Mouse (Mus musculus): Measurements from ENCODE around the gene Runx1. TPM values are rescaled to one million over a fixed set of nuclear protein-coding genes. Genes with fewer than 3 reads are reported as not detected.

Gene Runx1
- polyA plus RNA-seq, 1 experiment from 2014 or later, result 0.59 TPM

DNA sequence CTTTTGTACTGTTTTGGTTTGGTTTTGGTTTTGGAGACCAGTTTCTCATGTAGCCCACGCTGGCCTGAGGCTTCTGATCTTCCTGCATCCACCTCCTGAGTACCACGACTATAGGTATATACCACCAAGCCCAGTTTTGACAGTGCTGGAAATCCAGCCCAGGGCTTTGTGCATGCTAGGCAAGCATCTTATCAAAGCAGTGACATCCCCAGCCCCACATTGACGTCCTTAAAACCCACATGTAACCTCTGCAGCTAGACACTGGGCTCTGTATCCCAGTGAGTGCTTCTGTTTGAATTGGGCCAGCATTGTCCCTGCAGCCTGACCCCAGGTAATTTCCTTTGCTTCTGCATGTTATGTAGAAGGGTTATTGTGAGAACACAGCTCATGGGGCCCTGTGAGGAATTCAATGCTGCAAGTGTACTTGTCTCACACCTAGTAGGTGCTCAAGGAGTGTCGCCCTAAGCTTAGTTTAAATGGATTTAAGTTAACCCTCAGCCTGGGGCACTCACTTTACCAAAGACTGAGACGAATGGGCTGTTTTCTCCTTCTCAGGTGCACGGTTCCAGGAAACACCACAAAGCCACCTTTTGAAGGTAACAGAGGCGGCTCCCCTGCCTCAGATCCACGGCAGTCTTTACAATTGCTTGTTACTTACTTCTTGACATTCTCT lies 15.2 kb downstream of the Runx1 start:
- WGBS, result 91% methylated on average over 8 of the region's 8 CpGs

DNA sequence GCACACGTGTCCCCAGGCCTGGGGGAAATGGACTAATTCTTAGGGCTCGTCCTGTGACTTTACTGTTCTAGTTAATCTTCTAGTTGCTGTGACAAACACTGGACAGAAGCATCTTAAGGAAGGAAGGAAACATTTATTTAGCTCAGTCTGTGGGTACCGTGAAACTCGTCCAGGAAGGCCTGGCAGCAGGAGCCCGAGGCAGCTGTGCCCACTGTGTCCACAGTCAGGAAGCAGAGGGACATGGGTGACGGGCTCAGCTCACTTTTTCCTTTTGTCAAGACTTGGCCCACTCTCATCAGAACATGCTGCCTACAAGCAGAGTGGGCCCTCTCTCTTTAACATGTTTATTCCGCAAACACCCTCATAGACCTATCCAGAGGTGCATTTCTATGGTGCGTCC lies 18.2 kb downstream of the Runx1 start:
- no peaks in the 10 kb centered on the region for H3K9me3 ChIP-seq (replicated peaks; ENCODE audit: control insufficient read depth, low read length, poor library complexity, severe bottlenecking)
- WGBS, result 83% methylated on average over 8 of the region's 8 CpGs
- no peak overlapping the region for H3K9ac ChIP-seq (ENCODE audit: low read depth, low read length)
- no peaks in the 10 kb centered on the region for H3K4me1 ChIP-seq (ENCODE audit: control insufficient read depth, insufficient read depth, low read length)
- H3K27me3 ChIP-seq (ENCODE audit: control insufficient read depth, insufficient read depth, low read depth, low read length), result no peaks in the 10 kb centered on the region
- no peak overlapping the region for H3K4me3 ChIP-seq (ENCODE audit: low read depth, low read length)
- no peaks in the 10 kb centered on the region for H3K36me3 ChIP-seq (ENCODE audit: control insufficient read depth, insufficient read depth, low read length)
- no peak for ATAC-seq
- no peak overlapping the region for H3K27ac ChIP-seq (ENCODE audit: low read length)
- no peak overlapping the region for H3K4me2 ChIP-seq (ENCODE audit: low read length)

More for the DNA sequence above, 15.2 kb downstream of the Runx1 start:
- Histone ChIP-seq H3K4me1 (ENCODE audit: control insufficient read depth, insufficient read depth, low read length) (no peaks in the 10 kb centered on the region), H3K9ac (ENCODE audit: low read depth, low read length) (no peak overlapping the region), H3K9me3 (replicated peaks; ENCODE audit: control insufficient read depth, low read length, poor library complexity, severe bottlenecking) (no peaks in the 10 kb centered on the region), H3K27me3 (ENCODE audit: control insufficient read depth, insufficient read depth, low read depth, low read length) (no peaks in the 10 kb centered on the region), H3K4me3 (ENCODE audit: low read depth, low read length) (no peak overlapping the region), H3K36me3 (ENCODE audit: control insufficient read depth, insufficient read depth, low read length) (no peaks in the 10 kb centered on the region), H3K27ac (ENCODE audit: low read length) (no peak overlapping the region), H3K4me2 (ENCODE audit: low read length) (no peak overlapping the region)
- no peak for ATAC-seq

DNA sequence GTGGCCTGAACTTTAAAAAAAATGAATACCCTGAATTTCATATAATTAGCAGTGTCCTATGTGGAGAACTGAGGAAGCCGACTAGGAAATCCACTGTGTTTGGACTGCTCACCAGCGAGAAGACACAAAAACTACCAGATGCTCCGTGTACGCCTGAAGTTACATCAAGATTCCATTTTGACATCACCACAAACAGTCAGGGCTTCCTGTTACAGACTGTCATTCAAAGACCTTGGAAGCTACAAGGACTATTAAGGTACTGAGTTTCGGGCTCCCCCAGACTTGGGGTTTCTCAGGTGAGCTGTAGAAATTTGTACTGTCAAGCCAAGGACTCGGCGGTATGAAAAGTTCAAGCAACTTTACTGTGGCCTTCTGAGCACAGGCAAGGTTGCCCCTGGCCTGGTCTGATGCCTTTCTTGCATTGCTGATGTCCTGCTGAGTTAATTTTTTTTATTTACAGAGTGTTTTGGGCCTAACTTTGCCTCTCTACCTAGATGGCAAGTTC lies 22.8 kb downstream of the Runx1 start:
- Histone ChIP-seq H3K4me1 (ENCODE audit: control insufficient read depth, insufficient read depth, low read length) (no peaks in the 10 kb centered on the region), H3K36me3 (ENCODE audit: control insufficient read depth, insufficient read depth, low read length) (no peaks in the 10 kb centered on the region), H3K4me2 (ENCODE audit: low read length) (no peak overlapping the region), H3K4me3 (ENCODE audit: low read depth, low read length) (no peak overlapping the region), H3K9me3 (replicated peaks; ENCODE audit: control insufficient read depth, low read length, poor library complexity, severe bottlenecking) (0 out of 2 replicates have a peak, but pooled peaks cover 2% of the 10 kb centered on the region), H3K27ac (ENCODE audit: low read length) (no peak overlapping the region), H3K9ac (ENCODE audit: low read depth, low read length) (no peak overlapping the region), H3K27me3 (ENCODE audit: control insufficient read depth, insufficient read depth, low read depth, low read length) (no peaks in the 10 kb centered on the region)
- no peak for ATAC-seq
- 92% methylated on average over 7 of the region's 7 CpGs for WGBS

DNA sequence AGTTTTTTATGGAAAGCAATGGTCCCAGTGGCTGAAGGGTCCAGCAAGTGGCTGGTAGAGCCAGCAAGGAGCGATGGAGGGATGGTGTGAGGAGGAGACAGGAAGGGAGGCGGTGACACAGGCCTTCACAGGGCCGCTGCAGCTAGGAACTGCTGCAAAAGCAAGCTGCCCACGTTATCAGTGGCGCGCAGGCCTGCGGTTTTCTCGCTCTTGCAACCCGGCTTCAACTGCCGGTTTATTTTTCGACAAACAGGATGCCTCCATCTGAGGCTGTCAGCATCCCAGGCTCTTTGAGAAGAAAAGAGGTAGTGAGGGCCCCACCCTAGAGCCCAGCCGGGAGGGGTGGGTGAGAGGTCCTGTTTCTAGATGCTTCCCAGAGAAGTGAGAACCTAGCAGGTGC lies 24.4 kb downstream of the Runx1 start:
- Histone ChIP-seq H3K4me2 (ENCODE audit: low read length) (no peak overlapping the region), H3K9ac (ENCODE audit: low read depth, low read length) (no peak overlapping the region), H3K27ac (ENCODE audit: low read length) (no peak overlapping the region), H3K36me3 (ENCODE audit: control insufficient read depth, insufficient read depth, low read length) (no peaks in the 10 kb centered on the region), H3K4me3 (ENCODE audit: low read depth, low read length) (no peak overlapping the region), H3K9me3 (replicated peaks; ENCODE audit: control insufficient read depth, low read length, poor library complexity, severe bottlenecking) (0 out of 2 replicates have a peak, but pooled peaks cover 2% of the 10 kb centered on the region), H3K4me1 (ENCODE audit: control insufficient read depth, insufficient read depth, low read length) (no peaks in the 10 kb centered on the region), H3K27me3 (ENCODE audit: control insufficient read depth, insufficient read depth, low read depth, low read length) (no peaks in the 10 kb centered on the region)
- ATAC-seq, result no peak
- 87% methylated on average over 12 of the region's 12 CpGs for WGBS

DNA sequence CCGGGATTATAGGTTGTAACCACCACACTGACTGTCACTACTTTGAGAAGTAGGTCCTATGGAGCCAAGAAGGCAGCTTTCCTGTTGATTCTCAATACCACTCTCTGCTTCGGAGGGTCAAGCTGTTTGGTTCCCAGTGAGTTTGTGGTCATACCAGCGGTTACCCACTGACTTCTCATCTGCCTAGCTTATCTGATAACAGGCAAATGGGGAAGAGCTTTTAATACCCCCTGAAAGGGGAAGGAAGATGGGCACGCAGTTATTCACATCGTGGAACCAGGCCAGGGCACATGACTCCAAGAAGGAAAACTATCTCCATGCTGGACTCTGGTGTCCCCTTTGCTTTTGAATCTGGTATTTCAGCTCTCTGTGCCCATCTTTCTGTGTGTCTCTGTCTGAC lies 25.1 kb downstream of the Runx1 start:
- no peaks in the 10 kb centered on the region for H3K36me3 ChIP-seq (ENCODE audit: control insufficient read depth, insufficient read depth, low read length)
- H3K4me2 ChIP-seq (ENCODE audit: low read length), result no peak overlapping the region
- WGBS, result 87% methylated on average over 5 of the region's 5 CpGs
- no peaks in the 10 kb centered on the region for H3K4me1 ChIP-seq (ENCODE audit: control insufficient read depth, insufficient read depth, low read length)
- H3K27me3 ChIP-seq (ENCODE audit: control insufficient read depth, insufficient read depth, low read depth, low read length), result no peaks in the 10 kb centered on the region
- no peak for ATAC-seq
- no peak overlapping the region for H3K4me3 ChIP-seq (ENCODE audit: low read depth, low read length)
- H3K9ac ChIP-seq (ENCODE audit: low read depth, low read length), result no peak overlapping the region
- 0 out of 2 replicates have a peak, but pooled peaks cover 2% of the 10 kb centered on the region for H3K9me3 ChIP-seq (replicated peaks; ENCODE audit: control insufficient read depth, low read length, poor library complexity, severe bottlenecking)
- no peak overlapping the region for H3K27ac ChIP-seq (ENCODE audit: low read length)

DNA sequence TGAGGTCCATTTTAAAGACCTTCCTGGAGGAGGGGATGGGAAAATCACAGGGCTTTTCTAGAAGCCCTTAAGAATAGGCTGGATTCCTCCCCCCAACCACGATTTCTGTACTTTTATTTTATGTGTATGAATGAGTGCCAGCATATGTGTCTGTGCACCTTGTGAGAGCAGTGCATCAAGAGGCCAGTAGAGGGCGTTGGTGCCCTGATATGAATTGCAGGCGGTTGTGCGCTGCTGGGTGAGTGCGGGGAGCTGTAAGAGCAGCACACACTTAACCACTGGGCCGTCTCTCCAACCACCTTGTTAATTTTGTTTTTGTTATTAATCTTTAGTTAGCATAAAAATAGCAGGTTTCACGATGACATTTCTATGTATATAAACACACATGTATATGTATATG lies 26.0 kb downstream of the Runx1 start:
- Histone ChIP-seq H3K4me3 (ENCODE audit: low read depth, low read length) (no peak overlapping the region), H3K4me1 (ENCODE audit: control insufficient read depth, insufficient read depth, low read length) (no peaks in the 10 kb centered on the region), H3K9me3 (replicated peaks; ENCODE audit: control insufficient read depth, low read length, poor library complexity, severe bottlenecking) (0 out of 2 replicates have a peak, but pooled peaks cover 2% of the 10 kb centered on the region), H3K27ac (ENCODE audit: low read length) (no peak overlapping the region), H3K4me2 (ENCODE audit: low read length) (no peak overlapping the region), H3K27me3 (ENCODE audit: control insufficient read depth, insufficient read depth, low read depth, low read length) (no peaks in the 10 kb centered on the region), H3K36me3 (ENCODE audit: control insufficient read depth, insufficient read depth, low read length) (no peaks in the 10 kb centered on the region), H3K9ac (ENCODE audit: low read depth, low read length) (no peak overlapping the region)
- no peak for ATAC-seq
- whole genome bisulfite sequencing, result 90% methylated on average over 7 of the region's 7 CpGs

DNA sequence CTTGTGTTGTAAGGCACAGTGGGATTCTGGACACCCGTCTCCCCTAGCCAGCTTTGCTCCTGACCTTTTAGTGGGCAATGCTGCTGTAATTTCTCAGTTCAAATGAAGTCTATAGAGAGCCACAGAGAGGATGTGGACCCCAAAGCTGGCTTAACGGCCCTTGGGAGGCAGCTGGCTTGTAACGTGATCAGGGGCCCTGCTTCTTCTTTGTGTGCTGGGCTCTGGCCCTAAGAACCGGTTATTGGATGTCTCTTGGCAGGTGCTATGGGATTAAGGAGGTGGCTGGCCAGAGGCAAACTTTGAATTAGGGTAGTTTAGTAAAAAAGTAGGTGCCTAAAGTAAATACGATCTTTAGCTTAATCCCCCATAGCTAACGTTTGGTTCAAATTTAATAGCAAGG lies 31.8 kb downstream of the Runx1 start:
- no peak for ATAC-seq
- H3K27ac ChIP-seq (ENCODE audit: low read length), result no peak overlapping the region
- H3K4me2 ChIP-seq (ENCODE audit: low read length), result no peak overlapping the region
- peaks cover 4% of the 10 kb centered on the region; the same call in 1 of the 2 replicates for H3K4me1 ChIP-seq (ENCODE audit: control insufficient read depth, insufficient read depth, low read length)
- H3K4me3 ChIP-seq (ENCODE audit: low read depth, low read length), result no peak overlapping the region
- H3K27me3 ChIP-seq (ENCODE audit: control insufficient read depth, insufficient read depth, low read depth, low read length), result no peaks in the 10 kb centered on the region
- no peaks in the 10 kb centered on the region for H3K36me3 ChIP-seq (ENCODE audit: control insufficient read depth, insufficient read depth, low read length)
- 0 out of 2 replicates have a peak, but pooled peaks cover 2% of the 10 kb centered on the region for H3K9me3 ChIP-seq (replicated peaks; ENCODE audit: control insufficient read depth, low read length, poor library complexity, severe bottlenecking)
- H3K9ac ChIP-seq (ENCODE audit: low read depth, low read length), result no peak overlapping the region
- 16% methylated on average over 6 of the region's 6 CpGs for WGBS

DNA sequence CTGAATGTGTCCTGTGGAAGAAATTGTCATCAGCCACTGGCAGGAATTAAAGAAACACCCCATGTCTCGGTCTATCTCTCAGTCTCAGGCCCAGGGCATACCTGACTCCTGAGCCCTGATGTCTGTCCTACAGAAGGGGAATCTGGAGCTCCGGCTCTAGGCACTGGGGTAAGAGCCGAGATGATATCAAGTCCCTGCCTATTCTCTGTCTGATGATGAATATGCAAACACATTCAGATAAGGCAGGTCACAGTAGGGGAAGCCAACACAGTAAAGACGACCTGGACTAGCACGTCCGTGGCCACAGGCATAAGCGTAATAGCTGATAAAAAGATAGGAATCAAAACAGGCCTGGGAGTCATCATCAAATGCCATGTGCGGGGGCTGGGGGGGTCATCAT lies 32.2 kb downstream of the Runx1 start:
- H3K9ac ChIP-seq (ENCODE audit: low read depth, low read length), result no peak overlapping the region
- no peak for ATAC-seq
- H3K9me3 ChIP-seq (replicated peaks; ENCODE audit: control insufficient read depth, low read length, poor library complexity, severe bottlenecking), result 0 out of 2 replicates have a peak, but pooled peaks cover 2% of the 10 kb centered on the region
- no peaks in the 10 kb centered on the region for H3K27me3 ChIP-seq (ENCODE audit: control insufficient read depth, insufficient read depth, low read depth, low read length)
- H3K4me1 ChIP-seq (ENCODE audit: control insufficient read depth, insufficient read depth, low read length), result peaks cover 4% of the 10 kb centered on the region; the same call in 1 of the 2 replicates
- H3K4me3 ChIP-seq (ENCODE audit: low read depth, low read length), result no peak overlapping the region
- no peaks in the 10 kb centered on the region for H3K36me3 ChIP-seq (ENCODE audit: control insufficient read depth, insufficient read depth, low read length)
- H3K27ac ChIP-seq (ENCODE audit: low read length), result no peak overlapping the region
- 41% methylated on average over 8 of the region's 8 CpGs for WGBS
- H3K4me2 ChIP-seq (ENCODE audit: low read length), result no peak overlapping the region

DNA sequence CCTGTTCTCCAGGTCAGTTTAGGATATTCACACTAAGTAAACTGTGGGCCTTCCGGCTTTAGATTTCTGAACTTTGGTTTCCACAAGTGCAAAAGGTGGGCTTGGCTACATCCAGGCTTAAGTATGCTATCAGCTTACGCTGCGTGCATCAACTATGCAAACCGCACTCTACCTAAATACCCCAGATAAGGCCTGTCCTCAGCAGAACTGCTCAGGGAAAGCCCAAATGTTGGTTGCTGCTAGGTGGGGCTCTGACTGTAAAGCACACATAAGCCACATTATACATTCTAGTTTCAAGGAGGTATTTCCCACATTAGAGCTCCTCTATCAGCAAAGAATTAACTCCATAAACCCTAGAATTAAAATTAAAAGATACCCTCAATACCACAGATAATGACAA lies 33.0 kb downstream of the Runx1 start:
- H3K9ac ChIP-seq (ENCODE audit: low read depth, low read length), result no peak overlapping the region
- H3K27me3 ChIP-seq (ENCODE audit: control insufficient read depth, insufficient read depth, low read depth, low read length), result no peaks in the 10 kb centered on the region
- 93% methylated on average over 4 of the region's 4 CpGs for WGBS
- H3K27ac ChIP-seq (ENCODE audit: low read length), result no peak overlapping the region
- ATAC-seq, result no peak
- H3K9me3 ChIP-seq (replicated peaks; ENCODE audit: control insufficient read depth, low read length, poor library complexity, severe bottlenecking), result no peaks in the 10 kb centered on the region
- H3K4me3 ChIP-seq (ENCODE audit: low read depth, low read length), result no peak overlapping the region
- no peak overlapping the region for H3K4me2 ChIP-seq (ENCODE audit: low read length)
- H3K36me3 ChIP-seq (ENCODE audit: control insufficient read depth, insufficient read depth, low read length), result no peaks in the 10 kb centered on the region
- peaks cover 4% of the 10 kb centered on the region; the same call in 1 of the 2 replicates for H3K4me1 ChIP-seq (ENCODE audit: control insufficient read depth, insufficient read depth, low read length)
